Mouse (Mus musculus): ENCODE data around the gene Pramef8. TPM values are rescaled to one million over a fixed set of nuclear protein-coding genes. Genes with fewer than 3 reads are reported as not detected.
"Not testable (repeated sequence)": the region's sequence is repeated elsewhere in the genome, so short reads cannot be mapped to it uniquely, and the experiment has no call there.

Pramef8 gene
- total and polyA plus RNA-seq, 2 experiments from 2014 or later, result 8.3 to 21.5 TPM

GRCm38 (mm10) chr4:143413621-143414020, 1.4 kb downstream of the Pramef8 start:
- peaks cover 39% of the 10 kb centered on the region for H3K36me3 ChIP-seq (replicated peaks; ENCODE audit: control insufficient read depth, insufficient read depth, low read length)
- H3K9me3 ChIP-seq (replicated peaks; ENCODE audit: control insufficient read depth, low read length), result 0 out of 2 replicates have a peak, but pooled peaks cover 3% of the 10 kb centered on the region
- TF ChIP-seq EP300 (IDR thresholded peaks at IDR 0.05; ENCODE audit: low read depth), result no peak
- WGBS, result 94% methylated on average over 1 of the region's 1 CpGs
- H3K4me3 ChIP-seq (ENCODE audit: low read depth, low read length), result no peak overlapping the region; the same call in 1 of the 2 replicates
- no peak overlapping the region for H3K9ac ChIP-seq (replicated peaks; ENCODE audit: low read depth, low read length)
- no peaks in the 10 kb centered on the region for H3K27me3 ChIP-seq (ENCODE audit: control insufficient read depth, insufficient read depth, low read length)
- no peak overlapping the region for H3K4me2 ChIP-seq (ENCODE audit: low read depth, low read length)
- H3K27ac ChIP-seq (ENCODE audit: low read depth), result no peak overlapping the region
- 0 out of 2 replicates have a peak, but pooled peaks cover 4% of the 10 kb centered on the region for H3K4me1 ChIP-seq (ENCODE audit: control insufficient read depth, insufficient read depth)
- no peak for DNase-seq (ENCODE audit: low spot score)
- no peak for ATAC-seq (ENCODE audit: insufficient read depth, low read depth)

- peaks cover 44% of the 10 kb centered on the region for H3K36me3 ChIP-seq (replicated peaks; ENCODE audit: control insufficient read depth, insufficient read depth, low read length)
- 0 out of 2 replicates have a peak, but pooled peaks cover 4% of the 10 kb centered on the region for H3K4me1 ChIP-seq (ENCODE audit: control insufficient read depth, insufficient read depth)
- 91% methylated on average over 3 of the region's 3 CpGs for WGBS
- ATAC-seq (ENCODE audit: insufficient read depth, low read depth) (no peak), DNase-seq (ENCODE audit: low spot score) (no peak)
- no peak overlapping the region for H3K9ac ChIP-seq (replicated peaks; ENCODE audit: low read depth, low read length)
- H3K9me3 ChIP-seq (replicated peaks; ENCODE audit: control insufficient read depth, low read length), result 0 out of 2 replicates have a peak, but pooled peaks cover 3% of the 10 kb centered on the region
- no peaks in the 10 kb centered on the region for H3K27me3 ChIP-seq (ENCODE audit: control insufficient read depth, insufficient read depth, low read length)
- TF ChIP-seq EP300 (IDR thresholded peaks at IDR 0.05; ENCODE audit: low read depth) (no peak), CTCF (IDR thresholded peaks at IDR 0.05; ENCODE audit: low read depth) (no peak)
- H3K4me3 ChIP-seq (ENCODE audit: low read depth, low read length), result no peak overlapping the region
- H3K27ac ChIP-seq (ENCODE audit: low read depth), result no peak overlapping the region
- no peak overlapping the region for H3K4me2 ChIP-seq (ENCODE audit: low read depth, low read length)
Measured at GRCm38 (mm10) chr4:143414121-143414520, 1.9 kb downstream of the Pramef8 start.

GRCm38 (mm10) chr4:143426770-143427169, 14.5 kb downstream of the Pramef8 start:
- WGBS, result 54% methylated on average over 5 of the region's 5 CpGs
- not testable (repeated sequence) for H3K27ac ChIP-seq (ENCODE audit: low read depth); ATAC-seq (ENCODE audit: insufficient read depth, low read depth); H3K27me3 ChIP-seq (ENCODE audit: control insufficient read depth, insufficient read depth, low read length); H3K9ac ChIP-seq (replicated peaks; ENCODE audit: low read depth, low read length); H3K4me3 ChIP-seq (ENCODE audit: low read depth, low read length); H3K36me3 ChIP-seq (replicated peaks; ENCODE audit: control insufficient read depth, insufficient read depth, low read length); H3K9me3 ChIP-seq (replicated peaks; ENCODE audit: control insufficient read depth, low read length); H3K4me2 ChIP-seq (ENCODE audit: low read depth, low read length); H3K4me1 ChIP-seq (ENCODE audit: control insufficient read depth, insufficient read depth); DNase-seq (ENCODE audit: low spot score)

- WGBS, result 74% methylated on average over 3 of the region's 3 CpGs
- no peak within 1 kb of the TSS for H3K4me3 ChIP-seq (ENCODE audit: low read depth, low read length)
- no peak within 1 kb of the TSS for H3K27ac ChIP-seq (ENCODE audit: low read depth)
- no peak for TF ChIP-seq EP300 (IDR thresholded peaks at IDR 0.05; ENCODE audit: low read depth)
- no peak for TF ChIP-seq CTCF (IDR thresholded peaks at IDR 0.05; ENCODE audit: low read depth)
- no peak for DNase-seq (ENCODE audit: low spot score)
- no peaks in the 10 kb centered on the region for H3K36me3 ChIP-seq (replicated peaks; ENCODE audit: control insufficient read depth, insufficient read depth, low read length)
- ATAC-seq (ENCODE audit: insufficient read depth, low read depth), result no peak
- H3K9ac ChIP-seq (replicated peaks; ENCODE audit: low read depth, low read length), result no peak within 1 kb of the TSS
- H3K4me1 ChIP-seq (ENCODE audit: control insufficient read depth, insufficient read depth), result no peaks in the 10 kb centered on the region
- no peak within 1 kb of the TSS for H3K4me2 ChIP-seq (ENCODE audit: low read depth, low read length)
- H3K9me3 ChIP-seq (replicated peaks; ENCODE audit: control insufficient read depth, low read length), result no peaks in the 10 kb centered on the region
- H3K27me3 ChIP-seq (ENCODE audit: control insufficient read depth, insufficient read depth, low read length), result no peaks in the 10 kb centered on the region
Measured at GRCm38 (mm10) chr4:143450224-143450623, 38.0 kb downstream of the Pramef8 start, which contains the start of gene Oog4. Oog4 (minus strand) TSS chr4:143450324.

Other genes with a start within 250 kb of the Pramef8 start
- 5.5 and 5.7 TPM in 2 replicates for gene Prdm2, start 199.4 kb upstream of the Pramef8 start, total RNA-seq (2014; rRNA removed; ENCODE audit: low replicate concordance)
- gene Prdm2, start 199.4 kb upstream of the Pramef8 start, polyA plus RNA-seq (2015; fragmentation: Nextera tagmentation; extraction: Ambion mirVana), result 5.2 and 5.8 TPM in 2 replicates
- 6.8 and 12.4 TPM in 2 replicates for gene Pdpn, start 112.9 kb upstream of the Pramef8 start, total RNA-seq (2014; rRNA removed; ENCODE audit: low replicate concordance)
- 13.6 and 14.9 TPM in 2 replicates for gene Pdpn, start 112.9 kb upstream of the Pramef8 start, polyA plus RNA-seq (2015; fragmentation: Nextera tagmentation; extraction: Ambion mirVana)
- not detected in 2 replicates for gene Lrrc38, start 62.7 kb upstream of the Pramef8 start, total RNA-seq (2014; rRNA removed; ENCODE audit: low replicate concordance)
- gene Lrrc38, start 62.7 kb upstream of the Pramef8 start, polyA plus RNA-seq (2015; fragmentation: Nextera tagmentation; extraction: Ambion mirVana), result 0.23 and 0.32 TPM in 2 replicates
- gene Pramel1, start 18.0 kb upstream of the Pramef8 start, total RNA-seq (2014; rRNA removed; ENCODE audit: low replicate concordance), result not detected in 2 replicates
- gene Pramel1, start 18.0 kb upstream of the Pramef8 start, polyA plus RNA-seq (2015; fragmentation: Nextera tagmentation; extraction: Ambion mirVana), result not detected in 2 replicates
- gene Oog4, start 37.9 kb downstream of the Pramef8 start, total RNA-seq (2014; rRNA removed; ENCODE audit: low replicate concordance), result not detected in 2 replicates
- not detected in 2 replicates for gene Oog4, start 37.9 kb downstream of the Pramef8 start, polyA plus RNA-seq (2015; fragmentation: Nextera tagmentation; extraction: Ambion mirVana)
- not detected in 2 replicates for gene Gm13043, start 98.9 kb downstream of the Pramef8 start, total RNA-seq (2014; rRNA removed; ENCODE audit: low replicate concordance)
- gene Gm13043, start 98.9 kb downstream of the Pramef8 start, polyA plus RNA-seq (2015; fragmentation: Nextera tagmentation; extraction: Ambion mirVana), result not detected in 2 replicates
- not detected in 2 replicates for gene Gm13040, start 123.5 kb downstream of the Pramef8 start, total RNA-seq (2014; rRNA removed; ENCODE audit: low replicate concordance)
- gene Gm13040, start 123.5 kb downstream of the Pramef8 start, polyA plus RNA-seq (2015; fragmentation: Nextera tagmentation; extraction: Ambion mirVana), result not detected in 2 replicates
- not detected in 2 replicates for gene BC080695, start 139.3 kb downstream of the Pramef8 start, total RNA-seq (2014; rRNA removed; ENCODE audit: low replicate concordance)
- not detected in 2 replicates for gene BC080695, start 139.3 kb downstream of the Pramef8 start, polyA plus RNA-seq (2015; fragmentation: Nextera tagmentation; extraction: Ambion mirVana)
- gene Gm13057, start 139.3 kb downstream of the Pramef8 start, total RNA-seq (2014; rRNA removed; ENCODE audit: low replicate concordance), result not detected in 2 replicates
- not detected in 2 replicates for gene Gm13057, start 139.3 kb downstream of the Pramef8 start, polyA plus RNA-seq (2015; fragmentation: Nextera tagmentation; extraction: Ambion mirVana)
- not detected in 2 replicates for gene Gm13083, start 202.6 kb downstream of the Pramef8 start, total RNA-seq (2014; rRNA removed; ENCODE audit: low replicate concordance)
- not detected in 2 replicates for gene Gm13083, start 202.6 kb downstream of the Pramef8 start, polyA plus RNA-seq (2015; fragmentation: Nextera tagmentation; extraction: Ambion mirVana)
- not detected in 2 replicates for gene Gm13088, start 244.8 kb downstream of the Pramef8 start, total RNA-seq (2014; rRNA removed; ENCODE audit: low replicate concordance)
- gene Gm13088, start 244.8 kb downstream of the Pramef8 start, polyA plus RNA-seq (2015; fragmentation: Nextera tagmentation; extraction: Ambion mirVana), result not detected in 2 replicates